Mouse (Mus musculus) monocyte, adult 5-6 weeks (primary cell): Measurements from ENCODE around the gene Nfib. TPM values are rescaled to one million over a fixed set of nuclear protein-coding genes. Genes with fewer than 3 reads are reported as not detected.

Source experiments
- ATAC-seq: fragments of 153-309, 156-312 bp; replicated peaks from 2 replicates; pipeline ENCODE4 v1.8.0; 2017; ENCODE audit warnings: mild to moderate bottlenecking; ENCODE audit not compliant: low TSS enrichment, insufficient number of reproducible peaks, severe bottlenecking, poor library complexity, low FRiP score
- total RNA-seq: library from RNA; stranded (forward); fragments of 200-1000, 200-491, 200-594 nt; gene quantifications from 3 replicates; pipeline ENCODE4 v1.2.3, GENCODE M21; 2017

Nfib gene
- total RNA-seq, 1 experiment from 2014 or later, result 0.29 TPM

DNA sequence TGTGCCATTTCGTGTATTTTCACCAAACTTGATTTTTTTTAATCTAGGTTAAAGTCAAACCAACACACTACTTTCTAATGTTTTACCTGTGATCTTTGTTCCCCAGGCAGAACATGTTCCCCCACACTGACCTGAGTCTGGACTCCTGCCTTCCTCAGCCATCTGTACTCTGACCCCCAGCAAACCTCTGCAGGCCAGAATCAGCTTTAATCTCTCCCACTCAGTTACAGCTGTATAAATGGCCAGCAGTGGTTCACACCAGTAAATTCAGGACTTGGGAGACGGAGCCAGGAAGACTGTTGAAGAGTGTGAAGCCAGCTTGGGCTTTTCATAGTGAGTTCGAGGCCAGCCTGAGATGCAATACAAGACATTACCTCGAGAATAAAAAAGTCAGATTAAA lies 312.5 kb downstream of the Nfib start:
- no peak for ATAC-seq

DNA sequence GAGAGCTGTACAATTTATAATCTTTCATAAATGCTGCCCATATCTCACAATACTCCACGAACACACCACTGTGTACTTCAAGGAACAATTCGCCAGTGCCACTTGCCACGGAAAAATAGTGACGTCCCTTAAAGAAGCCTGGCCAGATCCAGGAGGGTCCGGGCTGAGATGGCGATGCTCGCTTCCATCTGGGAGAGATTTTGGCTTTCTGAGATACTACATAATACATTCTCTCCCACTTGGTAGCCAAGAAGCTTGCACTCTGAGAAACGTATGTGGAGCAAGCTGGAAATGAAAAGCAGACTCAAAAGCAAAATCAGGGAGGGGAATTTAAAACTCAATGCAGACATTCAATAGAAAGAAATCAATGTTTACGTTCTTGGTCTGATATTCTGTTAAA lies 313.1 kb downstream of the Nfib start:
- ATAC-seq, result no peak

DNA sequence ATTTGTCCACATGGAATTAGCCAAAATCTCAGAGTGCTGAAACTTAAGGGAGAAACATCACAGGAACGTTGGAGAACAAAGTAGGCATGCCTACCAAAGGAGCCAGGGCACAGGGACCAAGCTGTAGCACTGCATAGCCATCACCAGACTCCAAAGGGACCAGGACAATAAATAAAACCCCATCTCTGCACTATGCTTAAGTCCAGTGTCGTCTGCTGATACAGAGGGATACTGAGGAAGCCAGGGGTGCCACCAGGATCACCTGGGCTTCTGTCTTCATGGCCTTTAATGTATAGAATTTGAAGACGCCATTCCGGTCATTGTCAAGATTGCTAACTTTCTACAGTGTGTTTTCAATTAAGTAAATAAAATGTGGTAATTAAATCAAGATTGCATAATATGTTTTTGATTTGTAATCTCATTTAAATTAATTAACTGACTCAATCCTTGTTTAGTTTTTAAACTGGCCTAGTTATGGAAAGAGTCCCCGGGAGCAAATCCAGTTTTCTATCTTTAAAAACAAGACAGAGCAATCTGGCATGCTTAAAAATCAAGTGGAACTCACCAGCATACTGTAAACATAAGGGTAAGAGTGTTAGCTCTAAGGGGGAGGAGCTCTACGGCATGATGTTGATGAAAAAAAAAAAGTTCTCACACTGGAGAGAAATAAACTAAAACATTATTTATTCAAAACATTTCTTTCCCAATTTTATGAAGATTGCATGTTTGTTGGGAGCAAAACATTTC lies 313.7 kb downstream of the Nfib start:
- ATAC-seq, result no peak

DNA sequence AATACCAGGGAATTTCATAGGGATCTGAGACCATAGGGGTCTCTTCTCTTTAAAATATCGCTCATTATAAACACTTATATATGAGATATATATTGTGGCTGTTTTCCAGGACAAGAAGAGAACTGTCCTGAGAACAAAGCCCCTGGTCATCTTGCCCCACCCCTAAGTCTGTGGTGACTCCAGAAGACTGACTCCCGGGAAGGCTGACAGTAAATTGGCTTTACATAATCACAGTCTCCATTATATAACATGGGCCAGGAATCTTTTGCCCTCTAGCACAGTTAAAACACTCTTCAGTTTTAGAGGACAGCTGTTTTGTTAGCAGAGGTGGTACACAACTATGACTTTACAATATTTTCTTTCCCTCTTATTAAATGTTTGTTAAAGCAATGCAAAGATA lies 315.0 kb downstream of the Nfib start:
- no peak for ATAC-seq

DNA sequence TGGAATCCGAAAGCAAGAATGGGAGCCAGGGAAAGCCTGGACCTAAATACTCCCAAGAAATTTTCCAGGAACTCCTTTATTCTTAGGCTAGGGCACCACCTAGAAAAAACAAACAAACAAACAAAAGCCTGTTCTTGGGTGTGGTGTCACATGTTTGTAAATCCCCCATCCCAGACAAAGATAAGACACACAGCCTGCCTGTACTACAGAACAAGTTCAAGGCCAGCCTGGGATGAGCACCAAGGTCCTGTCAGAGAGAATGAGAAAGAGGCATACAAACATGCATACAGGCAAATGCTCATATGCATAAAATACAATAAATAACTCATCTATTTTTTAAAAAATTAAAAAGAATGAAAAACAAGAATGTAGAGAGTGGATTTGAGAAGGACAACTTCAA lies 315.7 kb downstream of the Nfib start:
- no peak for ATAC-seq

DNA sequence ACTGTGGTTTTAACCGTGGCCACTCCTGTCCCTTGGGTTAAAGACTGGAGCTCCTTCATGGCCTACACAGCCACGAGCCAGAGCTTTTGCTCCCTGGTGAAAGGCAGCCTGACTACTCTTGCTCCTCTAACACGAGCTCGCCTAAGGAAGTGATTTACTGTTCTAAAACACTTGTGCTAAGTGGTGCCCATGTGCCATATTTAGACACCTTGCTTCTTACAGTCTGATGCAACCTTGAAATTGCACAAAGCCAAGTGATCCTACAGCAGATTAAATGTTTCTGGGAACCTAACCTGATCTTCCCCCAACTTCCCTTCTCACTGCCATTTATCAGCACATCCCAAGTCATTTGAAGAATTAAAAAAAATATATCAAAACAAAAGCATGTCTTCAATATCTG lies 317.9 kb downstream of the Nfib start:
- no peak for ATAC-seq

DNA sequence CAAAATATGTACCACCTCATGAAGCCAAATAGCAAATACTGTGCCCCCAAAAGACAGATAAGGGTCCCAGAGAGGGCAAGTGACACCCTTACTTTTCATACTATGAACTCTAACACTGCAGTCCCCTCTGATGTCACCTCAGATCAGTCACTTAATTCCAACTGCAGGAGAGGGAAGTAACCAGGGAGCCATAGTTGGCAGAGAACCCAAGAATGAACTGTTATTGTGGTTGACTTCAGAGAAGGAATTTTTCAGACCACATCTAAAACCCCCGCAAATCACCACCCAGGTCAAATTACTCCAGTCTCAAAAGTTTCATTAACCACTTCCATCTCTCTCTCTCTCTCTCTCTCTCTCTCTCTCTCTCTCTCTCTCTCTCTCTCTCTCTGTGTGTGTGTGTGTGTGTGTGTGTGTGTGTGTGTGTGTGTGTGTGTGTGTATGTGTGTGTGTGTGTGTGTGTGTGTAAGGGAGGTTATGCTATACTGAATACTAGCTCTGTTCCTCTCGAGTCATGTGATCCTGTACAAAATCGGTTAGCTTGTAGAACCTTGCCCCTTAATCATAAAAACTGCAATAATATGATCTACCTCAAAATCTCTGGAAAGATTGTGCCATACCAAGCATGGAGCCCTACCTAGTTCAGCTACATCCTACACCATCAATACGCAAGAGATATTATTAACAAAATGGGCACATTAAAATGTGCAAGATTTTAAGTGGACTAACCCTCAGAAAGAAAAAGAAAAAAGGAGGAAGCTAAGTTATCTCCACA lies 319.1 kb downstream of the Nfib start:
- no peak for ATAC-seq

DNA sequence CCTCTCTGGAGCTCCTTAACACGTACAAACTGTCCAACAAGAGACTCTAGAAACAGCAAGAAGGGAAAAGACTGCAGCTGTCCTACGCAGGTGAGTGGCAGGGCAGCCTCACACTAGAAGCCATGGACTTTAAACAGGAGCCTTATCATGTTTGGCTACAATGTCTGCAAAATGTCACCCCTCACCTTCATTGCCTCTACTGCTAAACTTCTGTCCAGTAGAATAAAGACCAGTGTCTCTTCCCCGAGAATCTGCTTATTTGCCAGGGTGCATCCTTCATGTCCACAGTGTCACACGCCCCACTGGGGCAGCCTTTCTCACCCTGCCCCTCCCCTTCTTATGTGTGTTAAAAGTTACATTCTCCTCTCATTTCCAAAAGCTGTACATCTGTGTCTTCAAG lies 319.9 kb downstream of the Nfib start:
- no peak for ATAC-seq

DNA sequence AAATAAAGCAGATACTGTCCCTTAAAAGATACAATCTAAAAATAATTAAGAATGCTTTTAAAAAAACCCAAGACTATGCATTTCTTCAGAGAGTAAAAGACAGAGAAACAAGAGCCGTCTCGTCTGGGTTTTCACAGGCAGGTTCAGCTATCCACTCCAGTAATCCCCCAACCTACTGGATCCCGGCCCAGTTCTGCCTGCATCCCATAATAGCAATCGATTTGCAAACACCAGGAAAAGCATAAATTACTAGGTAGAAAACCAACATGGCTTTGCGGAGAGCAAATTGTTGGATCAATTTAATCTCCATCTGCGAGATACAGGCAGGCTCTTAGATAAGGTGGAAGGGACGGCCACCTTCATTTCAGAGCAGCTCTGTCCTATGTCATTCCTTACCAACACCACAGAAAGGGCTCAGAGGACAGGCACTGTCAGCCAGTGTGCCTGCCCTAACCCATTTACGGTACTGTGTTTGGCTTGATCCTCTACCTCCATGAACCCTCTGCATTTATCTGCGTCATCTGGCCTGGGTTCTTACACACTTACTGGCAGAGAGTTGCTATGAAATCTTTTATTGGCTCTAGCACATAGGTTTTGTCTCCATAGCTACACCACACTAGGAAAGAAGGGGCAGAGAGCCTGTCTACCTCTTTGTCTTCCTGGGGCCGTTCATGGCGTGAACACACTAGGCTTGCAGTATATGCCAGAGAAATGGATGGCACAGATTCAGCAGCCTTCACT lies 321.4 kb downstream of the Nfib start:
- ATAC-seq, result no peak

DNA sequence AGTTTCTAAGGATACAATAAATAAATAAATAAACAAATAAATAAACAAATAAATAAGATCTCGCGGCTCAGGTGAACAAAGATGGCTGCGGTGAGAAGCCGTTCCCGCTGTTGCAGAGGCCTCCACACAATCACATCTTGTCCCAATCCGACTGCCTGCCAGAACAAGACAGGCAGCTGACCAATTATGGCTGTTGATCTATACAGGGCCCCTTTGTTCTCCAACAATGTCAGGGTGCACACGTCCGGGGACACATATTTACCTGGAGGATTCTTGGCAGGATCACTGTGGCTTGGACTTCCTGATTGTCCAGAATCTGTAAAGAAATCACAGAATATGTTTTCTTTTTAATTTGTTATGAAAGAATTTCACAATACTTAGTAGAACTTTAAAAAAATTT lies 322.2 kb downstream of the Nfib start:
- ATAC-seq, result no peak

DNA sequence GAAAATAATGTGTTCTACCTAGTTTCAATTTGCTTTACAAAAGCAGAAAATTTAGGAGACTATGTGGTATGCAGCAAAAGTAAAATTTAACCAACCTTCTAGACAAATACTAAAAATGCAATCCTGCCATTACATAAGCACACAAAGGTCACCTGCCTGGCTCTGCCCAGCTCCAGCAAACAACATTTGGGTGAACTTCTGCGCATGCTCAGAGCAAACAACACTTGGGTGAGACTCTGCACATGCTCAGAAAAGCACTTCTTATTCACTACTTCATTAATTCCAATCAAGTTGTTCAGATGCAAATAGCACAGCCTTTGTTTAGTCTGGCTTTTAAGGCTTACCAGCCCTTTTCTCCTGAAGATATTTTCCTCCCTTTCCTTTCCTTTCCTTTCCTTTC lies 323.8 kb downstream of the Nfib start:
- ATAC-seq, result no peak

DNA sequence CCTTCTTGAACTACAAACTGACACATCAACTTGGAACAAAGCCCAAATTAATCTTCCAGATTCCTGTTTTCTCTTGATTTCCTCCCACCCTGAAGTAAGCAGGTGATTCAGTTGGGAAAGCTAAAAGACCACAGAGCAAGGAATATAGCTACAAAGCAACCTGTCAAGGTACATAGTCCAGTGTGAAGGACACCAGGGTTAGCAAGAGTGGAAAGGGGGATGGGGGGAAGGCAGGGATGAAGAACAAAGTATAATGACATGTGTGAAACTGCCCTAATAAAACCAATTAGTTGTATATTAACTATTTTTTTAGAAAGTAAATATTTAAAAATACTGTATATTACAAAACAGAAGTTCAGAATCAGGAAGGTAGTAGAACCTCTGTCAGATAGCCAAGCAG lies 325.0 kb downstream of the Nfib start:
- no peak for ATAC-seq

DNA sequence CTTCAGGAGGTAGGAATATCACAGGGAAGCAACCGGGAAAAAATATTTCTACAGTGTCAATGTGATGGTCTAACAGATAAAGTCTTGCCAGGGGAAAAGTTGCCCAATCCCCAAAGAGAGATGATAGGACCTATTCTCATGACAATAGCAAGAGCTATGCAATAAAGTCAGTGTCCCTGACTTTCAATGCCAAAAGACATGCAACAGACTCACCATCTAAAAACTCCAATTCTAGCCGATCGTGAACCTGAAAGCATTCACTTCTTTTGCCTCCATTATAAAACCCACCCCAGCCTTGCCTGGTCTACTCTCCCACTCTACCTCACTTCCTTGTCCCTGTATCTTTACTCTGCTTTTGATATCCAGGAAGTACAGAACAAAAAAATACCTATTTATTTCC lies 327.5 kb downstream of the Nfib start:
- no peak for ATAC-seq

DNA sequence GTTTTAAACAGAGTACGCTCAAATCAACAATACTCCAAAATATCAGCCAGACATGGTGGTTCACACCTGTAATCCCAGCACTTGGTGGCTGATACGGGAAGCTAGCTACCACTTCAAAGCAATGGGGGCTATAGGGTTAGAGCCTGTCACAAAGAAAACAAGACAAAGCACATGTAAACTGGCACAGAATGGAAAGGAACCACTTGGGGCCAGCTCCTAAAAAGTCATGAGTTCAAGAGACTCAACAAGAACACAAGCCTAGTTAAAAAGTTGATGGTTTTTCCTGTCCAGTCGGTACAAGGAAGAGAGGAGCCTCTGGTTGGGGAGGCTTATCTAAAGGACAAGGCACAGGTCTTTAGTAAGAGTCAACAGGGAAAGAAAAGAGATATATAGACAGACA lies 327.9 kb downstream of the Nfib start:
- no peak for ATAC-seq

DNA sequence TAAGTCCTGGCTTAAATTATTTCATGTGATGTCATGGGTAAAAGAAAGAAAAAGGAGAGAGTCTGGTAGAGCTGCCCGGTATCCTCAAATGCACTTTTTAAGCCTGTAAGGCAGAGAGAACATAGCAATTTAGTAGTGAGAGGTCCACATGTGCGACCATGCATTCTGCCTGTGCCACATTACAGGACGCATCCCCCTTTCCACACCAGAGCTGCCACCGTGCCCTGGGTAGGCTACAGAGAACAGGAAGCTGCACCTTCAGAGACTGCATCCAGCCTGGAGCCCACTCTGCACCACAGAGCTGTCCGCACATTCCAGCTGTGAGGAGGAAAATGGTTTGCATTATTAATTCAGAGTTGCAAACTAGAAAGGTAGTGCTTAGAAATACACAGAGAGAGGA lies 331.0 kb downstream of the Nfib start:
- no peak for ATAC-seq

DNA sequence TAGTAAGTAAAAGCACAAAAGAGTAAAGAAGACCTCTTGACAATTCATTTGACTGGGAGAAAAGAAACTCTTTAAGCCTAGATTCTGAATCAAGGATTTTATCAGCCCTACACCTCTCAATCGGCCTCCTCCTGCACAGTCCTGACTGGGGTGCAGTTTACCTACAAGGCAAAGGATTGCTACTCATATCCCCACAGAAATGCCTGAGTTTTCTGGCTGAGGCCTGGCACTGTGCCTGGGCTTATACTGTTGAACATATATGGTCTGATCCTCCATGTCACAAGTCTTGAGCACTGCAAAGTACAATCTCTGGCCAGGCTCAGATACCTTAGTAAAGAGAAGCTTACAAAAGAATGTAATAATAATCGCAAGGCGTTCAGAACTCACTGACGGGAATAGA lies 333.3 kb downstream of the Nfib start:
- no peak for ATAC-seq

DNA sequence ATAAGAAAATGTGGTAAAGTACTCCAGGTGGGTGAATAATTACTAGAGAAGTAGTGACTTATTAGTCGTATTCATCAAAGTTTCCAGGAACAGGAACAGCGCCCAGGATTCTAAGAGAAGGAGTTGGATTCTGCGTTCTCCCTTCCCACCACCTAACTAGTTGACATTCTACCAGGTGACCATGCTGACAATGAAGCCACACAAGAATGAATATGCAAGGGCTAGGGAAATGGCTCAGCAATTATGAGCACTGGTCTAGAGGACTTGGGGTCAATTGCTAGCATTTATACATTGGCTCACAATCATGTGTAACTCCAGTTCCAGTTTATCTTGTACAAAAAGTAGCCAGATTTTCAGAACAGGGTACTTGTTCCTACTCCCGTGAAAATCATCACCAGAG lies 334.1 kb downstream of the Nfib start:
- no peak for ATAC-seq

DNA sequence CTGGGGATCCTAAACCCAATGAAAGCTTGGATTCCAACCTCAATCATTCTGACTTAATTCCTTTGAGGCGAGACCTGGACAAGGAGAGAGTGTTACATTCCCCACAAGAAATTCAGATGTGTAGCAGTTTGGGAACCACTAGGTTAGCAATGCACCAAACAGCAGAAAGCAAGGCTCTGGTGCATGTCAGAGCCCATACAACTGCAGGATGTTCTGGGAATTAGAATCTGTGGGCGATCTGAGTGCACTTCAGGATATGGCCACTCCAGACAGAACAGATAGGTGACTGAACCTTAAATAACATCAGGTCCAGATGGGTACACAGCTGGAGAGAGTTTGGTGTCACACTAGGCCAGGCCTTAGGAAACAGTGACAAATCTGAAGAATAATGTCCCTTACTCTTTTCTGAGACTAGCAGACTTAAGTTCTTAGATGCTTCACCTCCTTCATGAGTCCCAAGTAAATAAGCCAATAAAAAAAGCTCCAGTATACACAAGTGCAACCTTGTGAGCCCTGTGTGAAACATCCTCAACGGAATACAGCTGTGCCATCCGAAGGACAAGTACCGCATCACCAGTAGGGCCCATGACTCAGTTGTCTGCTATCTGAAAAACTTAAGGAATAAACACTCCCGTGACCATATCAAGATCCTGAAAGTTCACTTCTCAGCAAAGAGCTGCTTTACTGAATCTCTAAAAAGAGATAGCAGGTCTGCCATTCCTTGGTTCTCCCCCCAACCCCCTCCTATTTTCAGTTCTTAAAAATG lies 336.4 kb downstream of the Nfib start:
- no peak for ATAC-seq

DNA sequence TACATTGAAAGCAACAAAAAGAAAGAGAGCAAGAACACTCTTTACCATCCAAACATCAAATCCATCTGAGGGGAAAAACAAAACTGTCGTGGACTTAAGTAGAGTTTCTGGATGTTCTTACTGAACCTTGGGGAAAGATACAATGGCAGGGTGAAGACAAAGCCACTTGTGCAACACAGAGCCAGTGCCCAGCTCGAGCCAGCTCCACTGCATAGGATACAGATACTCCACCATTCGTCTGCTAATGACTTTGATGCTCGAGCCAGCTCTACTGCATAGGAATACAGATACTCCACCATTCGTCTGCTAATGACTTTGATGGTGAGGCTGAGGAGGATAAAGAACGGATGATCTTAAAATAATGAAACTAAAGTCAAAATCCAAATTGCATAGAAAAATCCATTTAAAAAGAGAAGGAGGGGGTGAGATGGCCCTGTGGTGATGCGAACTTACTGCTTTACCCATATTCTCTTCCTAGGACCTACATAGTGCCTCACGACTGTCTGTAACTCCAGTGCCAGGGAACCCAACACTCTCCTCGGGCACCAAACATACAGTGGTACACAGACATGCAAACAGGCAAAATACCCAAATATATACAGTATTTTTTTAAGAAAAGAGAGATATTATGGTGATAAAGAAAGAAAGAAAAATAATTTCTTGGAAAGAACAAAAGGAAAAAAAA lies 337.3 kb downstream of the Nfib start:
- no peak for ATAC-seq
